Mouse (Mus musculus) thymus, postnatal 25 days (tissue): ENCODE measurements around the gene Tagln3.

ENCODE experiments used
- DNase-seq: peaks from one replicate; pipeline ENCODE4 v3.0.0; 2022

Gene Tagln3

GRCm38 (mm10) chr16:45724061-45724741 lies at the start of gene Tagln3:
TSS of gene Tagln3 (minus strand) at chr16:45724608.
- DNase-seq = peak; percentile 19

GRCm38 (mm10) chr16:45770914-45771313 lies 46.5 kb upstream of the Tagln3 start:
- no peak for DNase-seq

GRCm38 (mm10) chr16:45767853-45768640 lies 43.6 kb upstream of the Tagln3 start:
- no peak for DNase-seq

- no peak for DNase-seq
These were observed 43.0 kb upstream of the Tagln3 start for GRCm38 (mm10) chr16:45767434-45767833.

- DNase-seq = no peak
These were observed 41.5 kb upstream of the Tagln3 start for GRCm38 (mm10) chr16:45765801-45766494.

GRCm38 (mm10) chr16:45765102-45765501 lies 40.7 kb upstream of the Tagln3 start:
- no peak for DNase-seq

- no peak for DNase-seq
These were observed 38.6 kb upstream of the Tagln3 start for GRCm38 (mm10) chr16:45762859-45763505.

- no peak for DNase-seq
These were observed 37.0 kb upstream of the Tagln3 start for GRCm38 (mm10) chr16:45761425-45761824.

- no peak for DNase-seq
These were observed 34.4 kb upstream of the Tagln3 start for GRCm38 (mm10) chr16:45758726-45759269.

- no peak for DNase-seq
These were observed 33.1 kb upstream of the Tagln3 start for GRCm38 (mm10) chr16:45757421-45758078.

- DNase-seq = no peak
These were observed 32.4 kb upstream of the Tagln3 start for GRCm38 (mm10) chr16:45756855-45757254.

GRCm38 (mm10) chr16:45743591-45744144 lies 19.3 kb upstream of the Tagln3 start:
- no peak for DNase-seq

GRCm38 (mm10) chr16:45742615-45743476 lies 18.4 kb upstream of the Tagln3 start, which contains the start of gene Abhd10:
TSS of gene Abhd10 (minus strand) at chr16:45742955.
- peak; percentile 97 for DNase-seq

GRCm38 (mm10) chr16:45737880-45738279 lies 13.5 kb upstream of the Tagln3 start:
- DNase-seq = no peak

GRCm38 (mm10) chr16:45736724-45737123 lies 12.3 kb upstream of the Tagln3 start:
- no peak for DNase-seq

GRCm38 (mm10) chr16:45729163-45729562 lies 4.8 kb upstream of the Tagln3 start:
- no peak for DNase-seq

GRCm38 (mm10) chr16:45724742-45725102 lies 314 bp upstream of the Tagln3 start:
- DNase-seq = no peak

- no peak for DNase-seq
These were observed 1.1 kb downstream of the Tagln3 start for GRCm38 (mm10) chr16:45723172-45723901.

GRCm38 (mm10) chr16:45722460-45722951 lies 1.9 kb downstream of the Tagln3 start:
- DNase-seq = no peak

- DNase-seq = no peak
These were observed 4.3 kb downstream of the Tagln3 start for GRCm38 (mm10) chr16:45720022-45720630.
